Mouse (Mus musculus): ENCODE data around the gene Acot11.
"Not testable (repeated sequence)": the region's sequence is repeated elsewhere in the genome, so short reads cannot be mapped to it uniquely, and the experiment has no call there.

Acot11 gene

DNA sequence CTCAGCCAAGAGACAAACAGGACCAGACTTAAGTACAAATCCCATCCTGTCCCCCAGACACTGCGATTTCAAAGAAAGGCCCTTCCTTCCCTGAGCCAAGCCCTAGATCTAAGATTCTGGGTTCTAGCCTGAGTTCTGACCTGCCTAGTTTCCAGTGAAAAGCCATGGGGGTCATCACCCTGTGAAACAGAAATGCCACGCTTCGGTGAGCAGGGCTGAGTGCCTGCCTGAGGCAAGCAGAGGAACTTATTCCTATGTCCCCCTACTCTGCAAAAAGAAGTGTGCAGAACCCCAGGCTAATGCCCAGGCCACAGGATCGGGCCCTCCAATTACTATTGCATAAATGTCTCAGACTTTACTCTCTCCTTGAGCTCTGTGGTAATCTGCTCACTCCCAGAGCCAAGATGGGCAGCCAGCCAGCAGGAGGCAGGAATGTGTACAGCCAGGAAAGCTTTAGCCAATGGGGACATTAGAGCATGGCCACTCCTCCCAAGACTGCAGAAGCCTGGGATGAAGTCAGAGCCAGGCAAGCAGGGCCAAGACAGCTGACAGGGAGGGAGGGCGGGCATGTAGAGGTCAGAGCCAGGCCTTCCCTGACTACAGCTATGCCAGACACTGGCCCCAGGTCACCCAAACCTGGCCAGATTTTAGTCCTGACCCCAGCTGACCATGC is 26.5 kb downstream of the Acot11 start:
- peak; percentile 45 to 90 for DNase-seq (ENCODE audit: low spot score in 2 of 2)

DNA sequence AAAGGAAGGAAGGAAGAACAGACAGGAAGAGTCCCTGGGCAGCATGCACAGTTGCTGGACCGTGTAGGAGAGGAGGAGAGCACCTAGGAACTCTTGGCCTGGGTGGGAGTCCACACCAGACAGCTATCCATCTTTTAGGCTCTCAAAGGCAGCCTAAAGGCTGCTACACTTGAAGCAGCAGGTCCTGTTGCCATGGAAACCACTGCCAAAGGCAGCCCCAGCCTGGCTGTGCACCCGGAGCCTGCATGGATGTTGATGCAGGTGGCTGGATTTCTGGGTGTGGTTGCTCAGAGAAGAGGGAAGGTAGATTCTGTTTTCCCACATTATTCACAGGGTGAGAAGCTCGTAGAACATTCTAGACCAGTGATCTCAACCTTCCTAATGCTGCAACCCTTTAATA is 27.8 kb downstream of the Acot11 start:
- no peak for DNase-seq (ENCODE audit: low spot score in 2 of 2)

- DNase-seq (ENCODE audit: low spot score in 2 of 2): not testable (repeated sequence)
Observed at GRCm38 (mm10) chr4:106775767-106776166, 29.0 kb downstream of the Acot11 start.

DNA sequence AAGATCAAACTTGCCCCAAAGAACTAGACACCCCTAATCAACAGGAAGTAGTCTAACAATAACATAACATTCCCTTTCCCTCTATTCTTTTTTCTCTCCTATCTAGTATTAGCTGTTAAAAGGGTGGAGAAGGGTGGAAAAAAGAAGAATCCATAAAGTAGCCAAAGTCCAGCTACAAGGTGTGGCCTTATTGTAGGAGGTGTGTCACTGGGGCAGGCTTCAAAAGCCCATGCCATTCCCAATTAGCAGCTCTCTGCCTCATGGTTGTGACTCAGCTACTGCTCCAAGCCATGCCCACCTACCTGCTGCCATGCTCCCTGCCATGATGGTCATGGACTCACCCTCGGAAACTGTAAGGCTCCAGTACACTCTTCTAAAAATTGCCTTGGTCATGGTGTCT is 32.2 kb downstream of the Acot11 start:
- no peak for DNase-seq (ENCODE audit: low spot score in 2 of 2)

GRCm38 (mm10) chr4:106769306-106769705 is 35.5 kb downstream of the Acot11 start:
- no peak for DNase-seq (ENCODE audit: low spot score in 2 of 2)

GRCm38 (mm10) chr4:106764166-106764565 is 40.6 kb downstream of the Acot11 start:
- DNase-seq (ENCODE audit: low spot score in 2 of 2): no peak

DNA sequence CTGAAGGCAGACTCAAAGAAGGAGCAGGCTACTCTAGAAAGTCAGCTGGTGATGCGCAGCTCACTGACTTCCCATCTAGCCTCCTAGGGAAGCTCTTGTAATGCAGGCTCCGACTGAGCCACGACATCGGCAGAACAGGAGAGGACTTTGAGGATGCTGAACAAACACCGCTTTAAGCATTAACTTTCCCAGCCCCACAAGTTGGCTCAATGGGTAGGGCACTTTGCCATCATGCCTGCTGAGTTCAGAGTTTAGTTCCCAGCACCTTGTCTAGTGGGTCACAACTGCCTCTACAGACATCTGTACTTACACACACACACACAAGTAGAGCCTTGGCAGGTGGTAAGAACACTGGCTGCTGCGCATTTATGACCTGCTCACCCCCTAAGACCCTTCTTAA is 53.1 kb downstream of the Acot11 start:
- no peak for DNase-seq (ENCODE audit: low spot score in 2 of 2)

DNA sequence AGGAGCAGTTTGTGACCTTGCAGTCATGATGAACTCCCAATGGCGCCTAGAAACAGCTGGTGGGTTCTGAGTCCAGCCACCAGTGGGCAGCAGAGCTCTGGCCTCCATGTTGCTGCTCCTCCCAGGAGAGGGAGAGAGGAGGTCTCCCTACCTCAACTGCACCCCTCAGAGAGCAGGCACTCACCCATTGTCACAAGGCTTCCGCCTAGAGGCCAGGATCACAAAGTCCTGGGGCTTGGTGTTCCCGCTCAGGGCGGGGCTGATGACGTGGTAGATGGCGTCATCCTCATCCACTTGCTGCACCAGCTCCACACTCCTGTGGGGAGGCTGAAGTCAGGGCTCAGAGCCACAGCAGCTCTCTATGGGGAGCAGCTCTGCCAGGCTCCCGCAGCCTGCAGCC is 55.1 kb downstream of the Acot11 start:
- peak; percentile 11 to 27 for DNase-seq (ENCODE audit: low spot score in 2 of 2)

GRCm38 (mm10) chr4:106747001-106747580 is 57.7 kb downstream of the Acot11 start:
- no peak for DNase-seq (ENCODE audit: low spot score in 2 of 2)

DNA sequence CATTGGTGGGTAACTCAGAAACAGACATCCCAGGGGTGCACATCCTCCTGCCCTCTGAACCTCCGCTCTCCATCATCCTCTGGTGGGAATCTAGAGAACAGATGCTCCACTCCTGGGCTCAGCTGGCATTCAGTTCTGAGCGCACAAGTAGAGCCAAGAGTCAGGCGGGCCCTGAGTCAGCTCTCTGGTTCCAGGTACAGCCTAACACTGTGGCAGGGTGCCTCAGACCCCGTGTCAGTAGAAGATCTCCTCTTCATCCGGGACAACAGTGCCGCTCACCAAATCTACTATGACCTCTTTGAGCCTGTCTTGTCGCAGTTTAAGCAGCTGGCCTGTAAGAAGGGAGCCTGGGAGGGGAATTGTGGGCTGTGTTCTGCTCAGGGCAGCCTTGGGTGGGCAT is 58.9 kb downstream of the Acot11 start:
- DNase-seq (ENCODE audit: low spot score in 2 of 2): peak in 1 of 2 experiments; percentile 9

DNA sequence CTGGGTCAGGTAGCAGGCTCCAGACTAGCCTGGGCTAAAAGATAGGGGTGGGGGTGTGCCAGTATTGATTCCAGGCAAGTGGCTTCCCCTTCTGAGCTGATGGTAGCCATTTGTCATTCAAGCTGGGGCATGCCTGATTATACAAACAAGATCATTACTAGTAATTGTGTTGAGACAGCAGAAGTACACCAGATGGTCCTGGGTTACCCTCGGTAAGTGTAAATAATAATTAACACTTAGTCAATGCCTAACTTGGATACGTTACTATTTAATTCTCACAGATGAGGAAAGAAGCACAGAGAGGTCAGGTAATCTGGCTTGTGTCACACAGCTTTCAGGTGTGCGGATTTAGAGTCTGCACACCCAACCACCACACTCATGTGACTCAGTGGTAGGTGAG is 66.9 kb downstream of the Acot11 start:
- DNase-seq (ENCODE audit: low spot score in 2 of 2): no peak

GRCm38 (mm10) chr4:106736884-106737283 is 67.9 kb downstream of the Acot11 start:
- not testable (repeated sequence) for DNase-seq (ENCODE audit: low spot score in 2 of 2)

GRCm38 (mm10) chr4:106733636-106734035 is 71.2 kb downstream of the Acot11 start, which contains the start of gene Fam151a:
Fam151a (plus strand) TSS chr4:106733889.
- DNase-seq (ENCODE audit: low spot score in 2 of 2): no peak

- no peak for DNase-seq (ENCODE audit: low spot score in 2 of 2)
Observed at GRCm38 (mm10) chr4:106730814-106731213, 74.0 kb downstream of the Acot11 start, which contains the start of gene Mroh7. Mroh7 (minus strand) TSS chr4:106730925.

DNA sequence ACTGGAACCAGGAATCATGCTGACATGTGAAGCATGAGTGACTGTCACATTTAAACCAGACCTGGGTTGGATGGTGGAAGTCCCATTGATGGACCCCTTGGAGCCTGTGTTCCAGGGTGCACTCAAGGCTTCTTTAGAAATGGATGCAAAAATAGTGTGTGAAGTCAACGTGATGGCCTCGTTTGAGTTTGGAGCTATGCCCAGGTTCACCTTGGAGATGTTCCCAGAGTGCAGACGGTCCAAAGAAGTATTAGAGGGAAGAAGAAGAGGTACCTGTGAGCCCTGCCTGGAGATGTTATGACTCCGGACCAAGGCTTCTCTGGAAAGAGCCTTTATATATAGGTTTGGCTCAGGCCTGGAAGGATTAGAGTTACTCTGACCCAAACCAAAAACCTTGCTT is 84.2 kb downstream of the Acot11 start:
- no peak for DNase-seq (ENCODE audit: low spot score in 2 of 2)

GRCm38 (mm10) chr4:106713622-106714021 is 91.2 kb downstream of the Acot11 start:
- no peak for DNase-seq (ENCODE audit: low spot score in 2 of 2)

GRCm38 (mm10) chr4:106708408-106708807 is 96.4 kb downstream of the Acot11 start:
- DNase-seq (ENCODE audit: low spot score in 2 of 2): peak; percentile 58 to 76

DNA sequence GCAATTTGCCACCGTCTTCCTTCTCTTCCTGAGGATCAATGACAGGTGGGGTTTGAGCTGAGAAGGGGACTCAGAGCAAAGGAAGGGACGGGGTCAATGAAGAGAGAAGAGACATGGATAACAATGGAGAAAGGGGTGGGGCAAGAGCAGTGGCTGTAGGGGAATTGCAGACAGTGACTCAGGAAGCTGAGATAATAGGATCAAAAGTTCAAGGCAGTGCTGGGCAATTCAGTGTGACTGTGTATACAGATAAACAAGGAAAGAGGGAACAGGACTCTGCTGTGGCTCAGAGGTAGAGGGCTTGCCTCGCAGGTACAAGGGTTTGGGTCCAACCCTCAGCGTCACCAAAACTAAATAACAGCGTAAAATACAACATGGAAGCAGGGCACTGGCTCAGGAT is 96.8 kb downstream of the Acot11 start:
- DNase-seq (ENCODE audit: low spot score in 2 of 2): no peak

- no peak for DNase-seq (ENCODE audit: low spot score in 2 of 2)
Observed at GRCm38 (mm10) chr4:106705096-106705665, 99.6 kb downstream of the Acot11 start.

DNA sequence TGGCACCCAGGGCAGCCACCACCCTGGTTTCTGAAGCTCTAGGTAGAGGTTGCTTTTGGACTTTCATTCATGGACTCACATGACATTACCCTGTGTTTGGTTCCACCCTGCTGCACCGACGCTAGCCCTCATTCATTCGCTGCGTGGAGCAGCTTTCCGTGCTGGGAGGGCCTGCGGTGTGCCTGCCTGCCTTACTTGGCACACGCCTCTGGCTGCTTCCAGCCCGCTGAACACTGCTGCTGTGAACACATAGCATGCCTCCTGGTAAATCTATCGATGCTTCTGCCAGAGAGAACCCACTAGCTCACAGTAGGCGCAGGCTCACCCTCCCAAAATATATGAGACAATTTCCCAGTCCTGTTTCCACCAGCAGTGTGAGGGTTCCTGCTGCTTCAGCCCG is 100.4 kb downstream of the Acot11 start:
- DNase-seq (ENCODE audit: low spot score in 2 of 2): no peak

- no peak for DNase-seq (ENCODE audit: low spot score in 2 of 2)
Observed at GRCm38 (mm10) chr4:106703956-106704355, 100.8 kb downstream of the Acot11 start.

DNA sequence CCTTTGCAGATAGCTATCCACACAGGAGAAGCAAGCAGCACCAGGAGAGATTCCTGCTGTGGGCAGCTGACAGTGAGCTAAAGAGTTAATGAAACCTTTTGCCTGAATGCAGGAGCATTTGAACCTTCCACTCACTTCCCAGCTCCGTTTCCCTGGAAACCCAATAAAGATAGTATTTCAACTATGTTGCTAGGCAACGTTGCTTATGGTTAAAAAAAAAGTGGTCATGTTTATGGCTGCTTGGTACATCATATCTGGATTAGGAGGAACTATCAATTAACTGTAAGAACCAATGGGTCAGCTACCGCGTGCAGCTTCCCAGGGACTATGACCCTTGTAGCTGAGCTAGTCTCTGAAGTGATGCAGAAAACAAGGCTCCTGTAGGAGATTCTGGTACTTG is 104.0 kb downstream of the Acot11 start:
- no peak for DNase-seq (ENCODE audit: low spot score in 2 of 2)

- DNase-seq (ENCODE audit: low spot score in 2 of 2): peak in 1 of 2 experiments; percentile 11
Observed at GRCm38 (mm10) chr4:106699989-106700388, 104.8 kb downstream of the Acot11 start.

All from urinary bladder, adult 18-20 months (tissue).